Mouse (Mus musculus): Measurements from ENCODE around the gene Dnajc28.

DNA sequence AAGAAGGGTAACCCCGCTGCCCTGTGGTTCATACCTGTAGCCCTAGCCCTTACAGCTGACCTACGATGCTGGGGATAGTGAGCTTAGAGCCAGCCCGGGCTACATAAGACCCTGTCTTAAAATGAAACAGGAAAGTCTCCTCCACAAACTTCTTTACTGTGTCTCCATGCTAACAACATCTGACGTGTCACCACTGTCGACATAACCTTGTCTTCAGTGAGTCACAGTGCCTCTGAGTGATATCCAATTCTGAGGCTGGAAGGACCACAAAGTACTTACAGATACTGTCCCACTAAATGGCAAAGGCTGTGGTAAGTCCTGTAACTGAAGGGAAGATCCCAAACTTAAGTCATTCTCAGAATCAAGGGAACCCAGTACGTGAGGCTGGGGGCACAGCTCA lies 32.6 kb downstream of the Dnajc28 start:
- TF ChIP-seq CTCF (IDR thresholded peaks at IDR 0.05; ENCODE audit: low read depth, low read length), result no peak
- TF ChIP-seq POLR2A (IDR thresholded peaks at IDR 0.05; ENCODE audit: borderline replicate concordance, low read depth, low read length), result no peak

Data from bone marrow macrophage, adult 2 months (primary cell).